Mouse (Mus musculus) left cerebral cortex, adult 18-20 months (tissue): ENCODE results near the gene Cyp4f39. TPM values are rescaled to one million over a fixed set of nuclear protein-coding genes. Genes with fewer than 3 reads are reported as not detected.

Source experiments
- DNase-seq, 2 experiments: peaks; one replicate each; pipeline ENCODE4 v3.0.0; 2021 to 2022; ENCODE audit warnings: low spot score in 2 of 2, mixed read lengths in 1 of 2
- long read RNA-seq, 2 experiments: library from polyadenylated mRNA; stranded (forward); transcript quantifications; one replicate each; pipeline ENCODE4 v2.0.0; 2021
- total RNA-seq, 2 experiments: library from RNA; stranded (reverse); gene quantifications; 2 replicates each; pipeline ENCODE4 v1.2.3; 2021

Cyp4f39 gene
- total RNA-seq = not detected
- long read RNA-seq, experiment 1 = 0 reads
- long read RNA-seq, experiment 2 = 0 reads

DNA sequence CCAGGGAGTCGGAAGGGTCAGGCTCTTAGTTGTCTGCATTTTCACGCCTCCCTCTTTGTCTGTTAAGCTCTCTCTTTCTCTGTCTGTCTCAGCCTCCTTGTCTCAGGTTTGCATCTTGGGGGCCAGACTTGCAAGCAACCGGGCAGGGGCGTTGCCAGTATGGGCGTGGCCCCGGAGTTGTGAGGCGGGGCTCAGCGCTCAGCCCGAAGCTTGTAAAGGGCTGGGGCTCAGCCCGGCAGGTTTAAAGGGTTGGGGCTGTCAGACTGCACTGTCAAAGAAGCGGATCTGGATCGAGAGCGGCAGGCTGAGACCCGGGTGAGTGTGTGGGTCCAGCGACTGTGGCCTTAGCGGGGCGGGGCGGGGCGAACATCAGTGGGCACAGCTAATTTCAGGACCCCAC lies at the start of gene Cyp4f39:
Cyp4f39 (plus strand) TSS at position 242 of the 400 bp plus-strand sequence.
- DNase-seq = no peak

DNA sequence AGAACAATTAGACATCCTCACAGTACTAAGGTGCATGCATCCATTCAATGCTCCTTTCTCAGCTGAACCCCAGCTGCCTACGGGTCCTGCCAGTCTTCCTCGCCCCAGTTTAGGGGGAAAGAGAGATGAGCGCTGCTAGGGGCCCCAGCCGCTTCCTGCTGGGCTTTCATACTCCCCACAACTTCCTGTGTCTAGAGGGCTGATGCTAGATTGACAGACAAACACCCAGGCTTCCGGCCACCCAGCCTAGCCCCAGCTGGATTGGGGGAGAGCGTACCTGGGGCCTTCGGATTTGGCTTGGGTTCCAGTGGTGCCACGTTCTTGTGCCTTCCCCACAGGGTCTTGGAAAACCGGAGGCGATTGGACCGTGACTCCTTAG lies 49.8 kb upstream of the Cyp4f39 start:
- no peak for DNase-seq

DNA sequence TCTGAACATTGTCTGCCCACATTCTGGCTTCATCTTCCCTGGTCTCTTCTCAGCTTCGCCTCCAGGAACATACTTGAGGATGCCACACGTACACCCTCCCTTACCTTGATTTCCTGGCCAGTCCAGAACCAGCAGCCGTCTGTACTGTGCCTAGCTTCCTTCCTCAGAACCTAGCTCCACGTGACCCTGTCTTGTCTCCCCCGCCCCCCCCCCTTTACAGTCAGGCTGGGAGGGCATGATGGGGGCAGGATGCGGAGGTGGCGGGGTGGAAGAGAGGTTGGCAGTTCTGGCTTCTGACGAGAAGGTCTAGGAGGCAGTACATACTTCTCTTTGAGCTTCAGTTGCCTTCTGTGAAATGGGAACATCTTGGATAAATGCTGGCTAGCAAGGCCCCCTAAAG lies 49.1 kb upstream of the Cyp4f39 start, which contains the start of gene Rasal3:
Rasal3 (minus strand) TSS at position 167 of the 400 bp plus-strand sequence.
- DNase-seq = no peak

DNA sequence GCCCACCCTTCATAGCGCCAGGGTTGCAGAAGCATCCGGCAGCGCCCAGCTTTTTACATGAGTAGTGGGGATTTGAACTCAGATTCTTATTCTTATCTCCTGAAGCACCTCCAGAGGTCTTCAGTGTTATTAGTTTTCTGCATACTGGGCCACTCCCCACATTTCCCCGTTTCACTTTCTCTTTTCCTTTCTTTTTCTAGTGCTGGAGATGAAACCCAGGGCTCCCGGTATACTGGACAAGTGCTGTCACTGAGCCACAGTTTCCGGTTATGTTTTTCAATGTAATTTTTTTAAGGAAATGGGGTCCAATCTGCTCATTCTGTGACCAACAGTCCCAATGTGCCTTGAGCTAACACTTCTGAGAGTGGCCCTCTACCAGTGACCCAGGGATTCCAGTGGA lies 40.6 kb upstream of the Cyp4f39 start:
- no peak for DNase-seq

DNA sequence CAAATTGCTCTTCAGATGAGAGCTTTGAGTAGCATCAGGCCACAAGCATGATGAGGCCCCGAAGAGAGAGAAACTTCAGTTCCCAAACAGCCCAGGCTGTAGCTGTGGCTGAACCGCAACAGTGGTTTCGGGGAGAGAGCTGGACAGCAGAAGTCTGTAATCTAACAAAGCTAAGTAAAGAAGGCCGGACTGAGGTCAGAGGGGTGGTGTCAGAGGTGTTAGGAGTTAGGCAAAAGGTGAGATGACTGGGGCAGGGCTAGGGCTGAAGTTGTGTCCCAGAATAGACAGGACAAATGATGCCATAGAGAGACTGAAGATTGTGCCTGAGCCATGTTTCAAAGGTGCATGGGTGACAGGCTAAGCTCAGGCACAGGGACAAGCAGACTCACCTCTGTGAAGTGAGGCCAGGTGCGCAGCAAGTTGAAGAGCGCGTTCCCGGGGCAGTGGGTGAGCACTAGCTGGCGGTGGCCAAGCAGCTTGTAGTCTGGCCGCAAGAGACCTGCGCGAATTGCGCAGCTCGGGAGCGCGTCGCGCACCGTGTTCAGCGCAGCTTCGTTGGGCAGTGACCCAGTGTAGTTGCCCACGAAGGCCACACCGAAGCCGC lies 37.0 kb upstream of the Cyp4f39 start:
- no peak for DNase-seq

DNA sequence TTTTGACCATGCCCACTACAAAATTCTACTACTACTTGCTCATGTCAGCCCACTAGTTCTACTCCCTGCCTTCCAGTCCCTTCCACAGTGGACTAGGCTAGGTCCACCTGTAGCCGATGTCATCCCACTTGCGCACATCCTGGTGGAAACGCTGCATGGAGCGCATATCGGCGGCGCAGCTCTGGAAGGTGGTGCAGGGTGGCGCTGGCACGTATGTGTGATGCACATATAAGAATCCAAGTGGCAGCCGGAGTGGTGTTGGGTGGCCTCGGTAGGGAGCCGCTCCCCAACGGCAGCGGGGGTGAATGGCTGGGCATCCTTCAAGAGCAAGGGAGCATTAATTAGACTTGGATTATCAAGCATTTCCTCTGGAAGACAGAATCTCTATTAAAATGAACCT lies 35.8 kb upstream of the Cyp4f39 start:
- DNase-seq = no peak

DNA sequence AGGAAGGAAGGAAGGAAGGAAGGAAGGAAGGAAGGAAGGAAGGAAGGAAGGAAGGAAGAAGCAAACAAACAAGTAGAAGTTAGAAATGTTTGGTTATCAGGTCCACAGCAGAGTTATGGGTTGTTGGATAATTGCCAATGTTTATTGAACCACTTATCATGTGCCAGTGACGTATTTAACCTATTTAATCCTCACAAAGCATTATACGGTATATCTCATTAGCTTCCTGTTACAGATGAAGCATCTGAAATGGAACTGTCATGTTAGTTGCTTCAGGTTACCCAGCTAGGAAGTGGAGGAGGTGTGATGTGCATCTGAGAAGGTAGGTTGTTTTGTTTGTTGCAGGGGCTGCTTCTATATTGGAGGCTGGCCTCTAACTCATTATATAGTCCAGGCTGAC lies 32.5 kb upstream of the Cyp4f39 start:
- DNase-seq = no peak

DNA sequence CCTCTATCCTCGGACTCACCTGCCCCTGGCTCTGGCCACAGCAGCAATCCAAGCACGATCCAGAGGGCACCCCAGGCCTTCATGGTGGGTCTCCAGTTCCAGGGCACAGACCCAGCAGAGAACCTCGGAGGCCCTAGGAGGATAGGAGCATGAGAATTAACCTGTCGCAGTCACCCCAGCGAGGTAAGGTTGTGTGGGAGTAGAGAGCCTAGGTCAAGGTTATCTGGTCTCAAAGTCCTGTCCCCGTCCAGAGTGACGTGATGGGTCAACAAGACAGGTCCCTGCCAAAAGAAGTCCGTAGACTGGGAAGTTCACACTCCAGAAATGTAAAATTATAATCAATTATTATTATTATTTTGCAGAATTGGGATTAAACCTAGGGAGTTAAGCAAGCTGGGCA lies 31.7 kb upstream of the Cyp4f39 start:
- no peak for DNase-seq

DNA sequence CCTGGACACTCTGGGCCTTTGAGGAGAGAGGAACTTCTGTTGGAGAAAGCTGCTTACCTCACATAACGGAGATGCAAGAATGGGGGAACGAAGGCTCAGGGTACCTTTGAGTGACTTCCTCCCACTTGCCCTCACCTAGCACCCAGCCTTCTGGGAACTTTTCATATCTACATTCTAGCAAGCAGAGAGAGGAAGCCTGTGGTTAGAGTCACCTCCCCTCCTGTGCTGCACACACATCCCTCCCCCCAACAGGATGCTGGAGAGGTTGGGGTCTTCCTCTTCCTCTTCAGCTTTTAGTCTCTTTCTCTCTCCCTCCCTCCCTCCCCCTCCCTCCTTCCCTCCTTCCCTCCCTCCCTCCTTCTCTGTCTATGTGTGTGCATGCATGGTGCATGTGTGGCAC lies 28.5 kb upstream of the Cyp4f39 start, which contains the start of gene Pglyrp2:
Pglyrp2 (minus strand) TSS at position 134 of the 400 bp plus-strand sequence.
- DNase-seq = no peak

DNA sequence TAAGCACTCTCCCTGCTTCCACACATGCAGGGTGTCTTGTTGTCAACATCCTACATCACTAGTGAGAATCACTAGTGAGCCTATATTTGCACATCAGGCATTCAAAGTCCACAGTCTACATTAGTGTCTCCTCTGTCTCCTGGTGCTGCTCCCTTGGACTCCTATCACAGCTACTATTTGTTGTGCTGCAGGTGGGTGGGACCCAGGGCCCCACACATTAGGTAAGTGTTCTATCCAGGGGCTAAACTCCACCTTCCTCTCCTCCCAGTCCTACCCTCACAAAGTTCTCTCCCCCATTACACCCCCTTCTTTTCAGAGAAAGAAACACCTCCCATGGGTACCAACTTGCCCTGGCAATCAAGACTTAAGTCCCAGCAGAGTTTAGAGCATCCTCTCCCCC lies 25.9 kb upstream of the Cyp4f39 start:
- no peak for DNase-seq

DNA sequence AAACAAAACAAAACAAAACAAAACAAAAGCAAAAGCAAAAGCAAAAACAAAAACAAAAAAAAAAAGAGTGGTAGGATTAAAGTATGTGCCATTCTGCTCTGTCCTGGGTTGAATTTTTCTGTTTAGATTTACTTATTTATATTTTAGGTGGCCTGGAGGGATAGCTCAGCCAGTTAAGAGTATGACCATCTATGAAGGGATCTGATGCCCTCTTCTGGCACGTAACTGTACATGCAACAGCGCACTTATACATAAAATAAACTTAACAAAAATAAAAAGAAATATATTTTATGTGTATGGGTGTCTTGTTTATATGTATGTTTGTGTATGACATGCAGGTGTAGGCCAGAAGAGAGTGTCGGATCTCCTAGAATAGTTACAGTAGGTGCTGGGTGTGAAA lies 20.6 kb upstream of the Cyp4f39 start:
- no peak for DNase-seq

DNA sequence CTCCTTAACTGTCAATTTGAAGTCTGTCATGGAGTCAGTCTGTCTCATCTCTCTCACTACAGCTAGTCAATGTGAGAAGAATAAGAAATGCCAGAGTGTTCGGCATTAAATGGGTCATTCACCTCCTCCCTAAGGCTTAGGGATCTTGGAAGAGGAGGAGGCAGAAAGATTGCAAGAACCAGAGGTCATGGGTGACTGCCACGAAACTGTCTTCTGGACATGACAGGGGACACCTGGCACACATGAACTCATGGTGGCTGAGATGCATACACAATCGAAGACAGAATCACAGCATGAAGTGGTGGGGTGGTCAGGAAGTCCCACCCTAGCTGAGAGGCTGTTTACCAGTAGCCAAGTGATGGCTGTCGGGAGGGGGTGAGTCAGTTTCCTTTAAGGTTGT lies 18.2 kb upstream of the Cyp4f39 start:
- no peak for DNase-seq

DNA sequence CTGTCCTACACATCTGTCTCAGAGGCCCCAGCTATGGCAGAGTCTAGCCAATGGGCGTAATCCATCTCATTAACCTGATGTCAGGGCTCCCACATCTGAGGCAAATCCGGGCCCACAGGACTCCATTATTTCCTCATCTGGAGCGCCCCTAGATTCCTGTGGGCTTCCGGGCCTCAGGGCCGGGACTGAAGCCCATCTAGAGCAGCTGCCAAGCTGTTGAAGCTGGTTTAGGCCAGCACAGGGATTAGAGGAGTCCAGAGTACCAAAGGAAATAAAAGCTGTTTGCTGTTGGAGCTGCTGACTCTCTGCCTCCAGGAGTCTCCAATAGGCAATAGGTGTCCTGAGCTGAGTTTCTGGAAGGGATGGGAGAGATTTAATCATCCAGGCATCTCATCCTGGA lies 17.4 kb upstream of the Cyp4f39 start:
- DNase-seq = no peak

DNA sequence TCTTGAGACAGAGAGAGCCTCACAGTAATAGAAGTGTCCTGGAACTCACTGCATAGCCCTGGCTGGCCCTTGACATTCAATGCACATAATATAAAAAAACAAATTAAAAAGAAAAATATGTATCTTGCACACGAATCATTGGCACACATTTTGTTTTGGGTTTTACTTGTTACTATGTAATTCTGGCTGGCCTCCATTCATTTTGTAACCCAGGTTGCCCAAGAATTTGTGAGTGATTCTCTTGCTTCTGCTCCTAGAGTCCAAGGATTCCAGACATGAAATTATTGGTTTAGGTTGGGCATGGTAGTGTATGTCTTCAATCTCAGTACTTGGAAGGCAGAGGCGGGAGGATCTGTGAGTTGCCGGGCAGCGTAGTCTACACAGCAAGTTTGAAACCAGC lies 15.4 kb upstream of the Cyp4f39 start:
- no peak for DNase-seq

DNA sequence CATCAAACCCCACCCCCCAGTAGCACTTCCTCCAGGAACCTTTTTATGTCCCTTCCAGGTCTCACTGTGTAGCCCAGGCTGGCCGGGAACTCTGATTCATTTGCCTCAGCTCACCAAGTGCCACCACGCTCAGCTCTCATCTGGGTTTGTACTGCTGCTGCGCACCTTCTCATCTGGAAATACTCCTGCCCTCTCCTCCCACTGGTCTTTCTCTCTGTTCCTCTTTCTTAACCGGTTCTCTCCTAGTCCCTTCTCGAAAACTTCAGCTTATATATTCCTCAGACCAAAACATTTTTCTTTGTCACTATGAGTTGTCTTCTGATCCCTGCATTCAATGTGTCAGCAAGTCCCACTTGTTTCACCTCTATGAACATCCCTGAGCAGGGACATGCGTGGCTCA lies 9.3 kb upstream of the Cyp4f39 start:
- DNase-seq = no peak

DNA sequence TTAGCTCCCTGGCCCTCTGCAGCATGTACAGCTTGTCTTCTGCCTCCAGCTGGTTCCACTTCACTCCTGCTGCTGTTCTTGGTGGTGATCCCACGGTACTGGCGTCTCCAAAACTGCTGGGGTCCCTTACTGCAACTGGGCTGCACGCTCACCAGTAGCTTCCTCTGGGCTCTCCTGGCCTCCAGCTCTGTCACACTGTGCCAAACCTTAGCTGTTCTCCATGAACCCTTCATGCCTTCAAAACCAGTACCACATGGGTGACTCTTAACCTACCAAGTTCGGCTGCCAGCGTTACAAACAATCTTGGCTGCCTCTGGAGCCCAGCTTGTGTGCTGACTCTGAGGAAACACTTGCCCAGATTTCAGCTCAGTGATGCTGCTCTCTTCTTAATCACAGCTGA lies 7.5 kb upstream of the Cyp4f39 start:
- no peak for DNase-seq

DNA sequence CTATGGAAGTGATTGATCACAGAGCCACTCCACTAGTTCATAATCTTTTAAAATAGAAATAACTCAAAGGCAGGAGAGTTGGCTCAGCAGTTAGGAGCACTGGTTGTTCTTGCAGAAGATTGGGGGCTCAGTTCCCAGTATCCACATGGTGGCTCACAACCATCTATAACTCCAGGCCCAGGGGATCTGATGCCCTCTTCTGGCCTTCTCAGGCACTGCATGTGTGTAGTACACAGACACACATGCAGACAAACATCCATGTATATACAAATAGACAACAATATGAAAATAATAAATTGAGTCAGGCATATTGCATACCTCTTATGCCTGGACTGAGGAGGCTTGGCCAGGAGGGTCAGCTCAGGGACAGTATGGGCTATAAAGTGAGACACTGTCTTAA lies 5.3 kb upstream of the Cyp4f39 start:
- no peak for DNase-seq

DNA sequence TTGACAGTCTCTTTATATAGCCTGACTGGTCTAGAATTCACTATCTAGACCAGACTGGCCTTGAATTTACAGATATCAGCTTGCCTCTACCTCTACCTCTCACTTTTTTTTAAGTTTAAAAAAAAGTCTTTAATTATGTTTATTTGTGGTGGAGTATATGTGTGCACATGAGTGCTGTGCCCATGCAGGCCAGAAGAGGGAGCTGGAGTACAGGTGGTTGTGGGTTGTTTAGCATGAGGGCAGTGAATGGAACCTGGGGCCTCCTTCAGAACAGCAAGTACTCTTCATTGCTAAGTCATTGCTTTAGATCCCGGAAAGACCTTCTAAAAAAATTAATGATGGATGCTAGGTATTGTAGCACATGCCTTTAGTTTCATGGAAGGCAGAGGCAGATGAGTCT lies 3.5 kb upstream of the Cyp4f39 start:
- no peak for DNase-seq

DNA sequence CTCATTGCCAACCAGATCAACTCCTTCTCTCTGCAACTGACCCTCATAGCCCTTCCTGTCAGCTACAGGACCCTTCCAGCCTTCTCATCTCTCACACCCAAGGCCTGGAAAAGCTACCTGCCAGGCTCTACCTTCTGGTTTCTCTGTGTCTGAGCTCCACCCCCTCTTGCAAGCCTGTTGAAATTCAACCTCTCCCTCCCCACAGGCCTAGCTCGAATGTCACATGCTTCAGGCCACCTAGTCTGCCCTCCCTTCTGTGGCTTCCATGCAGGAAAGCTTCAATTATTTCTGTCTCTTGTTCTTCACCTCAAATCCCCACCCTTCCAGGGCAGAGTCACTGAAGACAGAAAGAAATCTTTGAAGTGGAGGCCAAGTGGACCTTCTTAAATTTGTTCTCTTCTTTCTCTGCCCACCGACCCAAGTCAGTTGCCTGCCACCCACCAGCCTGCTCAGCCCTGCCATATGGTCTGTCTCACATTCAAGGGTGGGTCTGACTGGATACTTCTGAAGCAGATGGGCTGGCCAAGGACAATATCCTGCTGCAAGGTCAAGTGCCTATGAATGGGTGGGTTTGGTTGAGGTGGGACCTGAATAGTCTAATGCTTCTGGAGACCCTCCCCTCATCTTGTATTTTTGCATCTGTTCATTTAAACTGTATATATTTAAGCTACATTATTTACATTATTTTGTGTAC lies 1.5 kb upstream of the Cyp4f39 start:
- DNase-seq = no peak

DNA sequence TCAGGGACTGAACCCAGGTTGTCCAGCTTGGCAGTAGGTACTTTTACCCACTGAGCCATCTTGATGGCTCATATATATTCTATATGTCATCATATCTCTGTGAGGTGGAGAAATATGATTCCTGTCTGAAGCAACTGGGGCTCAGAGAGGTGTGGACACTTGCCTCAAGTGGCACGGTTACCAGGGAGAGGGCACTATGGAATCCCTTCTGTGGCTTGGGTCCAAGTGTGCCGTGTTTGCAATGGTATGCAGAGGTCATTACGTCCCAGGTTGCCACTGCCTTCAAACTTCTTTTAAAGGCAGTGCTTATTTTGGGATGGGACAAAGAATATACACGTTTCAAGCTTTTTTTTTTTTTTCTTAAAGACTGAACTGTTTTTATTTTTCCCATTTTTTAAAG lies 1.7 kb downstream of the Cyp4f39 start:
- DNase-seq = no peak

DNA sequence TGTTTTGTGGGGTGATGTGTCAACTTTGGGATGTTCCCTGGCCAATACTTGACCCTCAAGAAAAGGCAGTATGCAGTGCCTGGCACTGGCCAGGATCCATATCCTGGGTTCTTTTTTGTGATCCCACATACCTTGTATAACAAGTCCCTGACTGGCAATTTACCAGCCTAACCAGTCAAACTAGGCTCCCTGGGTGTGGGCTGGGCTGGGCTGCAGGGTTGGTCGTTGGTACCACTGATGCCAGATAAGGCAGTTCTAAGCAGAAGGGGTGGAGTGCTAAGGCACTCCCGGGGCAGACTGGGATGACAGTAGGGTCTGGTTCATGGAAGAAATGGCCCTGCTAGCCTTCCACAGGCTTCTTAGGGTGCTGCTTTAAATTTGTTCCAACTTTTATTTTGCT lies 2.5 kb downstream of the Cyp4f39 start:
- no peak for DNase-seq

DNA sequence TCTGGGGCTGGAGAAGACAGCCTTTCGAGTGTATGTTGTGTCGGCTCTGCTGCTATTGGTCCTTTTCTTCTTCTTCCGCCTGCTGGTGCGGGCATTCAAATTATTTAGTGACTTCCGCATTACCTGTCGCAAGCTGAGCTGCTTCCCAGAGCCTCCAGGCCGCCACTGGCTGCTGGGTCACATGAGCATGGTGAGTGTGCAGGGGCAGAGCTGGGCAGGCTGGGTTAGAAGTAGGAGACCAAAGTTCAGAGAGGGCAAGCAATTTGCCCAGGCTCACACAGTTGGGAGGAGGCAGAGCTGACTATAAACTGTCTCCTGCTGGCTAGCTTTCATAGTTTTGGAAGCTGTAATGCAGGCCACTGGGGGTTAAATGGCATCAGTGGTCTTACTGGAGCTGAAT lies 16.0 kb downstream of the Cyp4f39 start:
- DNase-seq = no peak

DNA sequence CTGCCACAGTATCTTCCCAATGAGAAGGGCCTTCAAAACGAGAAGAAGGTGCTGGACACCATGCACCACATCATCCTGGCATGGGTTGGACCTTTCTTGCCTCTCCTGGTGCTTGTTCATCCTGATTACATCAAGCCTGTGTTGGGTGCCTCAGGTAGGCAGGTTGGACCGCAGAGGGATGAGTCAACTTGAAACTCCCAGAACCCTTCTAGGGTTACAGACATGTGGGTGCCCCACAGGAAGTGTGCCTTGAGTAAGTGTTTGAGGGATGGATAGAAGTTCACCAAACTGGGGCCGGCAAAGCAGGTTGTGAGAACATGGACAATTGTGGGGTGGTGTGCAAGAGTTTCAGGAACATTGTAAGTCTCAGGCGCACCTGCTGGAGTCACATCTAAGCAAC lies 18.3 kb downstream of the Cyp4f39 start:
- DNase-seq = no peak
